Mouse (Mus musculus) naive thymus-derived CD4-positive, alpha-beta T cell, adult 5 months (primary cell): ENCODE data around the gene Arhgef9. TPM values are rescaled to one million over a fixed set of nuclear protein-coding genes. Genes with fewer than 3 reads are reported as not detected.

Source experiments
- polyA plus RNA-seq: library from polyadenylated mRNA; unstranded; fragments of 100-300 nt; shearing (Covaris generic); gene quantifications from one replicate; pipeline ENCODE4 v1.2.1, GENCODE M21; 2017

The Arhgef9 gene
- 1.3 TPM for polyA plus RNA-seq

GRCm38 (mm10) chrX:95196104-95196919 lies at the start of gene Arhgef9:
Gene Arhgef9, minus strand, starts transcription at chrX:95196856.

DNA sequence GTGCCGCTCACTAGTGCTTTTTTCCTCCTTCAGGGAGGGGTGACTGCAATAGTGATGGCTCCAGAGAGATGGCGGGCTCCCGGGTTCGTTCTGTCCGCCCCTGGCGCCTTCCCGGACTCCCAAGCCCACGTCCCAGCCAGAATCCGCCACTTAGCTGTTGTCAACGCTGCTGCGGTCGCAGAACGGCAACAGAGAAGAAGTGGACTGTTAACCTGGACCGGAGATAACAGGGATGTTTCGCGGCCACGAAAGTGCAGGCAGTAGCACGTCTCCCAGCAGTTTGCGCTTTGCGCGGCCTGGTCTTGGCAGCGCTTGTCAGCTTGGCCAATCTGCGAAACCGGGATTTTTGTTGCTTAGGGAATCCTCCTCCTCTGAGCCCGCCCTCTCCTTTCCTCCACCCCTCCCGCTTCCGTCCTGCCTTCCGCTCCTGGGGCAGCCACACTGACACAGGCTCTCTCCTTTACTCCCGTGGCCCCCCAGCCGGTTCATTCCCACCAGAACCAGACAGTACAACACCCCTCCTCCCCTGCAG lies 170.2 kb downstream of the Arhgef9 start, which contains the start of gene Spin4:
Spin4 (minus strand) TSS at position 322 of the 532 bp plus-strand sequence.

Other genes with a start within 250 kb of the Arhgef9 start
- gene Spin4, start 170.2 kb downstream of the Arhgef9 start, polyA plus RNA-seq, result 0.11 TPM
- 1.8 TPM for gene Amer1, start 248.0 kb upstream of the Arhgef9 start, polyA plus RNA-seq